Mouse (Mus musculus) thymus, postnatal 0 days (tissue): Measurements from ENCODE around the gene Dpf3. TPM values are rescaled to one million over a fixed set of nuclear protein-coding genes. Genes with fewer than 3 reads are reported as not detected.

Experiments
- polyA plus RNA-seq: library from polyadenylated mRNA; unstranded; fragments of >200 nt; fragmentation: Nextera tagmentation; extraction: Ambion mirVana; gene quantifications from 2 replicates; pipeline ENCODE4 v1.2.1, GENCODE M21; 2015

Gene Dpf3
- polyA plus RNA-seq, 1 experiment from 2014 or later = 1.1 TPM

Other genes starting within 250 kb of the Dpf3 start
- gene Dcaf4, start 32.8 kb upstream of the Dpf3 start, polyA plus RNA-seq = 25.0 and 26.2 TPM in 2 replicates
- 11.1 and 14.5 TPM in 2 replicates for gene Zfyve1, start 109.5 kb upstream of the Dpf3 start, polyA plus RNA-seq
- gene Rbm25, start 143.5 kb upstream of the Dpf3 start, polyA plus RNA-seq = 200 and 229 TPM in 2 replicates
- gene Psen1, start 200.4 kb upstream of the Dpf3 start, polyA plus RNA-seq = 57.2 and 58.9 TPM in 2 replicates